Mouse (Mus musculus): ENCODE data around the gene Fam102a. TPM values are rescaled to one million over a fixed set of nuclear protein-coding genes. Genes with fewer than 3 reads are reported as not detected.
A peak's percentile ranks its signal among the peaks of the same experiment; 100 is the strongest.

Fam102a gene
- polyA plus RNA-seq, 1 experiment from 2014 or later, result 7.0 TPM

DNA sequence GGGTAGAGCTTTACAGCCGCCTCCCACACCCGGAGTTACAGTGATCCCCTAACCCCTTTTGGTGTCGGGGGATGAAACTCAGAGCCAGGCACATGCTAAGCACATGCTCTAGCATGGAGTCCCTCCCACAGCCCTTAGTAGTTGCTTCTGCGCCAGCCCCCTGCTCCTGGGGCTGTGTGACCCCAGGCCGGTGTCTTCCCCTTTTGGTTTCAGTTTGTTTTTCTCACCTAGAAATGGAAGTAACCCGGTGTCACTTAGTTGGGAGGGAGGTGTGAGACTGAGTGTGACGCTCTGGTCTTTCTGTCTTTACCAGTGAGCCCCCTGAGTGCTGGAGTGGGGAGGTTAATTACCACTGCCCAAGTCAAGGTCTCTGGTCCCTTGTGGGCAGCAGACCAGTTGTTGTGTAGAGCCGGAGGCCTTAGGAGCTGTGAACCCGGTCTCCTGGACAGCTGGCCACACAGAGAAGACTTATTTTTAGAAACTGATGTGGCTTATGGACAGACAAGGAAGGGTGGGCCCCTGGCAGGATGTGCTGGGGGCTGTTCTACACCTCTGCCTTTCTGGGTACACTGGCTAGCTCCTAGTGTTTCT, 52.7 kb downstream of the Fam102a start:
- H3K4me2 ChIP-seq, result peak overlapping the region; percentile 74
- H3K27ac ChIP-seq (replicated peaks), result 0 out of 2 replicates have a peak overlapping the region, but pooled peaks have one; percentile 11
- peaks cover 46% of the 10 kb centered on the region for H3K4me1 ChIP-seq
- peak overlapping the region; percentile 77 for H3K9ac ChIP-seq (replicated peaks)
- ATAC-seq (ENCODE audit: low FRiP score), result no peak
- peak overlapping the region; percentile 65 for H3K4me3 ChIP-seq (replicated peaks)
- 61% methylated on average over 9 of the region's 9 CpGs for WGBS
- no peaks in the 10 kb centered on the region for H3K9me3 ChIP-seq (replicated peaks)
- H3K36me3 ChIP-seq, result no peaks in the 10 kb centered on the region
- no peaks in the 10 kb centered on the region for H3K27me3 ChIP-seq (replicated peaks)

DNA sequence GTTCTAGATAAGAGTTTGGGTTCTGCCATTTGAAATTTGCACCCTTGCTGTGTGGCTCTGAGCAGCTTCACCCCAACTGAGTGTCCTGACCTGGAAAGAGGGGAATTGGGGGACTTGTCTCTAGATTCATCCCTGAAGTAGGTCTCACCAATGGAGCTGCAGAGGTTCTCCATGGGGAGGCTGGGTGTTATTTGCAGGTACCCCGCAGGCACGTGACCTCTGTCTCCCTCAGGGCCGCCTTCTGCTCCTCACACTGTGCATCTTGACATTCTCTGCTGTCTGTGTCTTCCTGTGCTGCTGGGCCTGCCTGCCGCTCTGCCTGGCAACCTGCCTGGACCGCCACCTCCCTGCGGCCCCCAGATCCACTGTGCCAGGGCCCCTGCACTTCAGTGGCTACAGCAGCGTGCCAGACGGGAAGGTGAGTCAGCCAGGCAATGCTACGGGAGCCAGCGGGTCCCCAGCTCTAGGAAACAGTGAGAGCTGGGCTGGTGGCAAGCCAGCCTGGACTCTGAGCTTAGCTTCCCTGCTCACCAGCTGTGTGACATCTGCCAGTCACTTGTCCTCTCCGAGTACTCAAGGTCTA, 54.2 kb downstream of the Fam102a start:
- Histone ChIP-seq H3K27ac (replicated peaks) (no peak overlapping the region), H3K27me3 (replicated peaks) (no peaks in the 10 kb centered on the region), H3K9ac (replicated peaks) (no peak overlapping the region), H3K4me3 (replicated peaks) (no peak overlapping the region), H3K4me2 (peak overlapping the region; percentile 74), H3K9me3 (replicated peaks) (no peaks in the 10 kb centered on the region), H3K4me1 (peaks cover 41% of the 10 kb centered on the region), H3K36me3 (peaks cover 9% of the 10 kb centered on the region)
- 61% methylated on average over 11 of the region's 11 CpGs for WGBS
- no peak for ATAC-seq (ENCODE audit: low FRiP score)

GRCm38 (mm10) chr2:32590224-32590623, 55.1 kb downstream of the Fam102a start:
- H3K4me3 ChIP-seq (replicated peaks), result no peak overlapping the region
- H3K9me3 ChIP-seq (replicated peaks), result no peaks in the 10 kb centered on the region
- no peaks in the 10 kb centered on the region for H3K27me3 ChIP-seq (replicated peaks)
- peaks cover 41% of the 10 kb centered on the region for H3K4me1 ChIP-seq
- peaks cover 18% of the 10 kb centered on the region for H3K36me3 ChIP-seq
- H3K4me2 ChIP-seq, result no peak overlapping the region
- 78% methylated on average over 10 of the region's 10 CpGs for WGBS
- no peak overlapping the region for H3K27ac ChIP-seq (replicated peaks)
- no peak overlapping the region for H3K9ac ChIP-seq (replicated peaks)
- no peak for ATAC-seq (ENCODE audit: low FRiP score)

GRCm38 (mm10) chr2:32591249-32591648, 56.1 kb downstream of the Fam102a start:
- Histone ChIP-seq H3K9ac (replicated peaks) (no peak overlapping the region), H3K27me3 (replicated peaks) (no peaks in the 10 kb centered on the region), H3K4me3 (replicated peaks) (no peak overlapping the region), H3K4me2 (no peak overlapping the region), H3K27ac (replicated peaks) (no peak overlapping the region), H3K9me3 (replicated peaks) (no peaks in the 10 kb centered on the region), H3K36me3 (peaks cover 24% of the 10 kb centered on the region), H3K4me1 (peaks cover 40% of the 10 kb centered on the region)
- no peak for ATAC-seq (ENCODE audit: low FRiP score)
- 75% methylated on average over 6 of the region's 6 CpGs for WGBS

DNA sequence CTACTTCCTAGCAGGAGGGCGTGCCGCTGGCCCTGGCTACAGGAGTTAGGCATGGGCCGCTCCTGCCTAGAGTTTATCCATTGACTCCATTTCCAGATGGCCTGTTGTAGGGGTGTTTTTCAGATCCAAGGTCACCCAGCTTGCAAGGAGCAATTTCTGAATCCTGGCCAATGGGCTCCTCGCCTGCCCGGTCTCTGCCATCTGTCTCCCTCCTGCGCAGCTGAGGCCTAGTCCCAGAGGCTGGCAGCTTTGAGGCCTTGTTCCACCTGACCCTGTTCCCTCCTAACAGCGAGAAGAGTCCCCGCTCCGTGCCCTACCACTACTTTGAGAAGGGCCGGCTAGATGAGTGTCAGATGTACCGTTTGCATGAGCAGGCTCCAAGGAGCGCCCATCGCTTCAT, 61.6 kb downstream of the Fam102a start:
- Histone ChIP-seq H3K4me2 (no peak overlapping the region), H3K36me3 (peaks cover 36% of the 10 kb centered on the region), H3K9me3 (replicated peaks) (no peaks in the 10 kb centered on the region), H3K27me3 (replicated peaks) (no peaks in the 10 kb centered on the region), H3K4me1 (no peaks in the 10 kb centered on the region), H3K9ac (replicated peaks) (no peak overlapping the region), H3K27ac (replicated peaks) (no peak overlapping the region), H3K4me3 (replicated peaks) (no peak overlapping the region)
- ATAC-seq (ENCODE audit: low FRiP score), result no peak
- WGBS, result 83% methylated on average over 13 of the region's 13 CpGs

GRCm38 (mm10) chr2:32597248-32597647, 62.1 kb downstream of the Fam102a start:
- no peak overlapping the region for H3K4me2 ChIP-seq
- no peak for ATAC-seq (ENCODE audit: low FRiP score)
- WGBS, result 90% methylated on average over 5 of the region's 5 CpGs
- H3K4me3 ChIP-seq (replicated peaks), result no peak overlapping the region
- H3K9ac ChIP-seq (replicated peaks), result no peak overlapping the region
- no peaks in the 10 kb centered on the region for H3K9me3 ChIP-seq (replicated peaks)
- H3K36me3 ChIP-seq, result peaks cover 36% of the 10 kb centered on the region
- H3K27me3 ChIP-seq (replicated peaks), result no peaks in the 10 kb centered on the region
- no peak overlapping the region for H3K27ac ChIP-seq (replicated peaks)
- H3K4me1 ChIP-seq, result no peaks in the 10 kb centered on the region

- no peak for ATAC-seq (ENCODE audit: low FRiP score)
- H3K27me3 ChIP-seq (replicated peaks), result no peaks in the 10 kb centered on the region
- peaks cover 3% of the 10 kb centered on the region; the same call in 1 of the 2 replicates for H3K4me1 ChIP-seq
- no peak overlapping the region for H3K27ac ChIP-seq (replicated peaks)
- 94% methylated on average over 5 of the region's 5 CpGs for WGBS
- H3K36me3 ChIP-seq, result peaks cover 36% of the 10 kb centered on the region
- H3K4me2 ChIP-seq, result no peak overlapping the region
- no peak overlapping the region for H3K4me3 ChIP-seq (replicated peaks)
- H3K9me3 ChIP-seq (replicated peaks), result no peaks in the 10 kb centered on the region
- H3K9ac ChIP-seq (replicated peaks), result no peak overlapping the region
These were observed 62.6 kb downstream of the Fam102a start for GRCm38 (mm10) chr2:32597699-32598098.

- Histone ChIP-seq H3K4me2 (no peak overlapping the region), H3K27ac (replicated peaks) (no peak overlapping the region), H3K9me3 (replicated peaks) (no peaks in the 10 kb centered on the region), H3K4me3 (replicated peaks) (no peak overlapping the region), H3K4me1 (peaks cover 4% of the 10 kb centered on the region; the same call in 1 of the 2 replicates), H3K36me3 (peaks cover 35% of the 10 kb centered on the region), H3K27me3 (replicated peaks) (no peaks in the 10 kb centered on the region), H3K9ac (replicated peaks) (no peak overlapping the region)
- 81% methylated on average over 8 of the region's 8 CpGs for WGBS
- ATAC-seq (ENCODE audit: low FRiP score), result no peak
These were observed 63.4 kb downstream of the Fam102a start for GRCm38 (mm10) chr2:32598506-32598905.

DNA sequence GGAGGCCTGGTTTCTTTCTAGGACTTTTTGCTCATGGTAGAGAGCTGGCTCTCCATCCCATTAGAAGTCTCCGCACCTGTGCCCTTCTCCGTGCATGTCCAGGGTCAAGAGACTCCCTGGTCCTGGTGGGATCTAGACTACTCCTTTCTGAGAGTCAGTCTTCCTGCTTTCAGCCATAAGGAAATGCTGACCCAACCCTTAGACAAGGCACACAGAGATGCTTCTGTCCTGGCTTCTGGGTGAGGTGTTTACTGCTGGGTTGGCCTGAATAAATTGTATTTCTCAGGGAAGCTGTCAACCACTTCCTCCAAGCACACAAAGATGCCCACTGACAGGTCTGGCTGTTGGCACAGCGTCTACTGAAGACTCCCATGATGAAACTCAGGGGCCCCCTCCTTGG, 64.3 kb downstream of the Fam102a start, which contains the start of gene St6galnac6:
Gene St6galnac6, plus strand, starts transcription at position 301 of the 400 bp plus-strand sequence.
- H3K4me2 ChIP-seq, result no peak within 1 kb of the TSS
- H3K9ac ChIP-seq (replicated peaks), result no peak within 1 kb of the TSS
- H3K27ac ChIP-seq (replicated peaks), result no peak within 1 kb of the TSS
- no peak for ATAC-seq (ENCODE audit: low FRiP score)
- H3K27me3 ChIP-seq (replicated peaks), result no peaks in the 10 kb centered on the region
- 92% methylated on average over 3 of the region's 3 CpGs for WGBS
- H3K36me3 ChIP-seq, result peaks cover 26% of the 10 kb centered on the region
- H3K9me3 ChIP-seq (replicated peaks), result no peaks in the 10 kb centered on the region
- peaks cover 4% of the 10 kb centered on the region; the same call in 1 of the 2 replicates for H3K4me1 ChIP-seq
- no peak within 1 kb of the TSS for H3K4me3 ChIP-seq (replicated peaks)

DNA sequence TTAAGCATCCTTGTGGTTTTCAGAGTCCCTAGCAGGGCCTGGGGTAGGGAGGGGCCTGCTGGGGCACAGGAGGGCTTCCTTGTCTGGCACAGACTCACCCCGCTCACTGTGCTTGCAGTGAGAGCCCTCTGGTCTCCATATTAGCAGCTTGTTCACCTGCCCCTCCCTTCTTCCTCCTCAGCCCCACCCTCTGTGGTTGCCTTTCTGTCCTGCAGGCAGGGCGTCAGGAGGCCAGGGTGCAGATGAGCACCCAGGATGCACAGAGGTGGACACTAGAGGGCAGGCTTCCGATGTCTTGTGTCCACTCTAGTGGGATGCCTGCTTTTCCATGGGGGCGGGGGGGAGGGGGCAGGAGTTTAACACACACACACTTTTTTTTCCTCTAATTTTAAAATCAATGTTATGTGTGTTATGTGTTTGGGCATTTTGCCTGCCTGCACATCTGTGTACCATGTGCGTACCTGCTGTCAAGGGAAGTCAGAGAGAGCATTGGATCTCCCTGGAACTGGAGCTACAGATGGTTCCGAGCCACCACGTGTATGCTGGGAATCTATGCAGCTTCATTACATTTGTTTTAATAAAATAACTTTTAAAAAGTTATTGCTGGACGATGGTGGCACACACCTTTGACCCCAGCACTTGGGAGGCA, 66.4 kb downstream of the Fam102a start:
- Histone ChIP-seq H3K4me1 (peaks cover 7% of the 10 kb centered on the region), H3K27ac (replicated peaks) (no peak overlapping the region), H3K36me3 (peaks cover 12% of the 10 kb centered on the region), H3K9me3 (replicated peaks) (no peaks in the 10 kb centered on the region), H3K4me2 (no peak overlapping the region), H3K4me3 (replicated peaks) (no peak overlapping the region), H3K9ac (replicated peaks) (no peak overlapping the region), H3K27me3 (replicated peaks) (no peaks in the 10 kb centered on the region)
- no peak for ATAC-seq (ENCODE audit: low FRiP score)
- 40% methylated on average over 8 of the region's 8 CpGs for WGBS

- under 1% methylated on average over 11 of the region's 11 CpGs for WGBS
- ATAC-seq (ENCODE audit: low FRiP score), result no peak
- H3K9me3 ChIP-seq (replicated peaks), result no peaks in the 10 kb centered on the region
- peak overlapping the region; percentile 23 for H3K4me3 ChIP-seq (replicated peaks)
- peak overlapping the region; percentile 38; the same call in 1 of the 2 replicates for H3K27ac ChIP-seq (replicated peaks)
- no peak overlapping the region for H3K9ac ChIP-seq (replicated peaks)
- peak overlapping the region; percentile 47 for H3K4me2 ChIP-seq
- H3K36me3 ChIP-seq, result peaks cover 2% of the 10 kb centered on the region; the same call in 1 of the 2 replicates
- H3K27me3 ChIP-seq (replicated peaks), result no peaks in the 10 kb centered on the region
- H3K4me1 ChIP-seq, result peaks cover 15% of the 10 kb centered on the region
These were observed 67.5 kb downstream of the Fam102a start for GRCm38 (mm10) chr2:32602600-32603054.

DNA sequence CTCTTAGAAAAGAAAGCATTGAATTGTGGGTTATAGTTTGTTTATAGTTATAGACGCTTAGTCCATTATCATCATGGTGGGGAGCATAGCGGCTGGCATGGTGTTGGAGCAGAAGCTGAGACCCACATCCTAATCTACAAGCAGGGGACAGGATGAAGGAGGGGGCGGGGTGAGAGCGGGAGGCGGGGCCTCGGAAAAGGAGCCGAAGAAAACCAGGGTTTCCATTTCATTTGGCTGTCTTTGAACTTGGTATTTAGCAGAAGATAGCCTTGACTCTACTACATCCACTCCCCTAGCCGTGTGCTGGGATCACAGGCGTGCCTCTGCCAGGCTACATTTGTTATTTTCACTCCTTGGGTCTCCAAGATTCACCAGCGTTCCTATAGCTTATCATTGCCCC, 69.5 kb downstream of the Fam102a start:
- Histone ChIP-seq H3K4me1 (peaks cover 32% of the 10 kb centered on the region), H3K4me2 (no peak overlapping the region), H3K27me3 (replicated peaks) (no peaks in the 10 kb centered on the region), H3K9ac (replicated peaks) (no peak overlapping the region), H3K4me3 (replicated peaks) (no peak overlapping the region), H3K36me3 (no peaks in the 10 kb centered on the region), H3K27ac (replicated peaks) (no peak overlapping the region), H3K9me3 (replicated peaks) (no peaks in the 10 kb centered on the region)
- 50% methylated on average over 10 of the region's 10 CpGs for WGBS
- ATAC-seq (ENCODE audit: low FRiP score), result no peak
